Mouse (Mus musculus) heart, postnatal 10 days (tissue): ENCODE measurements around the gene Oas1a. TPM values are rescaled to one million over a fixed set of nuclear protein-coding genes. Genes with fewer than 3 reads are reported as not detected.
A peak's percentile ranks its signal among the peaks of the same experiment; 100 is the strongest.

Experiments used
- DNase-seq, 2 experiments: peaks; one replicate each; pipeline ENCODE4 v3.0.0; 2021
- intact Hi-C: fragments of 180-260 bp; cut with DNase I; formaldehyde crosslinking; loops from one replicate; pipeline ENCODE4 v1.15.1; 2025
- microRNA-seq, 2 experiments: library from miRNA; unstranded; fragments of <30 nt; microRNA quantifications; one replicate each; pipeline ENCODE4 v1.2.0; 2022
- total RNA-seq, 2 experiments: library from RNA; stranded (reverse); gene quantifications; 2 replicates each; pipeline ENCODE4 v1.2.3; 2021

Oas1a gene
- total RNA-seq, 2 experiments from 2014 or later, result 0.17 TPM

DNA sequence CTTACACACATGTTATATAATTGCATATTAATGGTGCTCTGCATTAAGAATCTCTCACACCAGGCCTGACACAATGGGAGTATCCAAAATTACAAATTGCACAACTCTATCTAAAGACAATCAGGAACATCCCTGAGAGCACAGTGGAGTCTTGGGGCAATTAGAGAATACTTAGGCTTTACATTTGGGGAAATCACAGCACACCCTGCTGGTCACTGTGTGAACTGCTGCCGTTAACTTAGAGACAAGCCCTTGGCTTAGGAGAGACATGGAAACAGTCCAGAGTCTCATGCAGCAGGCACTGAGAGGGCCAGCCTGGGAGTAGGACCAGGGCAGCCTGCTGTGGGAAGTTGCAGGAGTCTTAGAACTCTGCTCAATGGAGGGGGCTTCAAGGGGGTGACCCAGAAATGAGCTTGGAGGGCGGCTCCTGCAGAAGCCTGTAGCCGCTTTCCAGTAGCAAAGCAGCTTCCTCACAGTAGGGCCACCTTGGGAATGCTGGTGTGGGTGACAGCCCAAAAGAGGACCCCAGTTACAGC is 57.7 kb downstream of the Oas1a start:
- DNase-seq, result peak; percentile 33 to 47
- intact Hi-C loops, result loop anchor here (5.0 kb wide), 1 partner anchor 42 kb away; no protein-coding TSS in a partner anchor

- intact Hi-C loops, result loop anchor here (5.0 kb wide), 1 partner anchor 40 kb away; no protein-coding TSS in a partner anchor
- no peak for DNase-seq
These were observed 60.3 kb downstream of the Oas1a start, which contains the start of gene Oas1f for GRCm38 (mm10) chr5:120847067-120847466. Oas1f (plus strand) TSS chr5:120847367.

Small RNA genes lying within 50 kb of the gene (microRNA-seq; reads per million reads assigned to microRNA genes)
- 0 reads per million in 2 experiments for gene Gm22907

Other genes with a start within 250 kb of the Oas1a start
- gene Dtx1, start 195.6 kb downstream of the Oas1a start, total RNA-seq, result 1 to 10 TPM in 1 of 2 experiments, under 1 TPM in 1; 0.99 to 1.5 TPM
- gene Oas2, start 157.7 kb downstream of the Oas1a start, total RNA-seq, result under 1 TPM; 0.07 to 0.10 TPM
- gene Oas3, start 129.9 kb downstream of the Oas1a start, total RNA-seq, result under 1 TPM in 1 of 2 experiments, not detected in 1; 0.12 TPM
- gene Oas1e, start 112.0 kb downstream of the Oas1a start, total RNA-seq, result not detected
- under 1 TPM; 0.69 TPM for gene Oas1c, start 95.0 kb downstream of the Oas1a start, total RNA-seq
- not detected for gene Oas1f, start 60.2 kb downstream of the Oas1a start, total RNA-seq
- not detected for gene Oas1h, start 46.1 kb downstream of the Oas1a start, total RNA-seq
- gene Oas1g, start 19.9 kb downstream of the Oas1a start, total RNA-seq, result not detected
- not detected for gene Oas1d, start 7.0 kb upstream of the Oas1a start, total RNA-seq
- not detected for gene Rph3a, start 102.6 kb upstream of the Oas1a start, total RNA-seq